Mouse (Mus musculus): Measurements from ENCODE around the gene Rabggtb. TPM values are rescaled to one million over a fixed set of nuclear protein-coding genes. Genes with fewer than 3 reads are reported as not detected.
A peak's percentile ranks its signal among the peaks of the same experiment; 100 is the strongest.

Rabggtb gene
- polyA plus RNA-seq, 1 experiment, result 50.9 TPM

DNA sequence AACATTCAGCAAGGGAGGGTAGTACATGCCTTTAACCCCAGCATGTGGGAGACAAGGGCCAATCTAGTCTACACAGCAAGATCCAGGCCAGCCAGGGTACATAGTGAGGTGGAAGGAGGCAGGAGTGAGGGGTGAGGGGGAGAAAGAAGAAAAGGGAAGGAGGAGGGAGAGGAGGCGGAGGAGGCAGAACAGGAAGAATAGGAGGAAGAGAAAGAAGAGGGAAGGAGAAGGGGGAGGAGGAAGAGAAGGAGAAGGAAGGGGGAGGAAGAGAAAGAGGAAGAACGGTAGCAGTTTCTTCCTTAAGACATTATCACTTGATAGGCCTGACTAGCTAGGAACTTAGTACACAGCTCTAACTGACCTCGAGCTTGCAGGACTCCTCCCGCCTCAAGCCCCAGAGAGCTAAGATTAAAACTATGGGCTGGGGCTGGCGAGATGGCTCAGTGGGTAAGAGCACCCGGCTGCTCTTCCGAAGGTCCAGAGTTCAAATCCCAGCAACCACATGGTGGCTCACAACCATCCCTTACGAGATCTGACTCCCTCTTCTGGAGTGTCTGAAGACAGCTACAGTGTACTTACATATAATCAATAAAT lies 23.5 kb downstream of the Rabggtb start:
- Histone ChIP-seq H3K27ac (ENCODE audit: insufficient read depth, low read depth, low read length) (no peak overlapping the region), H3K4me1 (ENCODE audit: control insufficient read depth, insufficient read depth, low read length) (no peaks in the 10 kb centered on the region), H3K4me3 (ENCODE audit: insufficient read depth, low read depth, low read length) (no peak overlapping the region), H3K27me3 (replicated peaks; ENCODE audit: control insufficient read depth, insufficient read depth, low read length) (no peaks in the 10 kb centered on the region), H3K36me3 (ENCODE audit: control insufficient read depth, insufficient read depth, low read length) (no peaks in the 10 kb centered on the region)
- 75% methylated on average over 8 of the region's 8 CpGs for WGBS
- TF ChIP-seq CTCF (conservative IDR thresholded peaks at IDR 0.05; ENCODE audit: insufficient read depth, insufficient read length, low read depth, low read length), result no peak
- no peak for TF ChIP-seq POLR2A (IDR thresholded peaks at IDR 0.05; ENCODE audit: low read depth, low read length)
- no peak for DNase-seq

DNA sequence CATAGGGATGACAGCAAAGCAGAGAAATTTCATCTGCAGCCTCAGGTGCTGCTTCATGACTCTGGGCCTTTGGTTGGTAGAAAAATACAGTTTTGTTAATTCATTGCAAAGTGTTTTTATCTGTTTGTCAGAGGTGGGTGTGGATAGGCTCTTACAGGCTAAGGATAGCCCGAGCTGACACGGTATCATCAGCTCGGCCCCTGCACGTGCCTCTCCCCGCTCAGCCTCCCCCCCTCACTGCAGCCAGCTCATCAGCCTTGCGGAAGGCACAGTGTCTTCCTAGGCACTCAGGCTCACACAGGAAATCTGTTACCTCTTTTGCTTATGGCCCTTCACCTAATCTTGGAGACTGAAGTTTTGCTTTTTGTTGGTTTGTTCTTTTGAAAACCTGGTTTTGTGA lies 24.7 kb downstream of the Rabggtb start:
- TF ChIP-seq POLR2A (IDR thresholded peaks at IDR 0.05; ENCODE audit: low read depth, low read length) (no peak), CTCF (conservative IDR thresholded peaks at IDR 0.05; ENCODE audit: insufficient read depth, insufficient read length, low read depth, low read length) (no peak)
- Histone ChIP-seq H3K4me3 (ENCODE audit: insufficient read depth, low read depth, low read length) (no peak overlapping the region), H3K4me1 (ENCODE audit: control insufficient read depth, insufficient read depth, low read length) (no peaks in the 10 kb centered on the region), H3K27me3 (replicated peaks; ENCODE audit: control insufficient read depth, insufficient read depth, low read length) (no peaks in the 10 kb centered on the region), H3K36me3 (ENCODE audit: control insufficient read depth, insufficient read depth, low read length) (no peaks in the 10 kb centered on the region), H3K27ac (ENCODE audit: insufficient read depth, low read depth, low read length) (no peak overlapping the region)
- DNase-seq, result no peak
- 87% methylated on average over 6 of the region's 6 CpGs for WGBS

GRCm38 (mm10) chr3:153886296-153886695 lies 26.5 kb downstream of the Rabggtb start:
- no peak overlapping the region for H3K4me3 ChIP-seq (ENCODE audit: insufficient read depth, low read depth, low read length)
- TF ChIP-seq CTCF (conservative IDR thresholded peaks at IDR 0.05; ENCODE audit: insufficient read depth, insufficient read length, low read depth, low read length) (no peak; the same call in 1 of the 2 replicates), POLR2A (IDR thresholded peaks at IDR 0.05; ENCODE audit: low read depth, low read length) (no peak)
- peak; percentile 37 for DNase-seq
- H3K27ac ChIP-seq (ENCODE audit: insufficient read depth, low read depth, low read length), result no peak overlapping the region
- H3K27me3 ChIP-seq (replicated peaks; ENCODE audit: control insufficient read depth, insufficient read depth, low read length), result no peaks in the 10 kb centered on the region
- no peaks in the 10 kb centered on the region for H3K36me3 ChIP-seq (ENCODE audit: control insufficient read depth, insufficient read depth, low read length)
- H3K4me1 ChIP-seq (ENCODE audit: control insufficient read depth, insufficient read depth, low read length), result no peaks in the 10 kb centered on the region

DNA sequence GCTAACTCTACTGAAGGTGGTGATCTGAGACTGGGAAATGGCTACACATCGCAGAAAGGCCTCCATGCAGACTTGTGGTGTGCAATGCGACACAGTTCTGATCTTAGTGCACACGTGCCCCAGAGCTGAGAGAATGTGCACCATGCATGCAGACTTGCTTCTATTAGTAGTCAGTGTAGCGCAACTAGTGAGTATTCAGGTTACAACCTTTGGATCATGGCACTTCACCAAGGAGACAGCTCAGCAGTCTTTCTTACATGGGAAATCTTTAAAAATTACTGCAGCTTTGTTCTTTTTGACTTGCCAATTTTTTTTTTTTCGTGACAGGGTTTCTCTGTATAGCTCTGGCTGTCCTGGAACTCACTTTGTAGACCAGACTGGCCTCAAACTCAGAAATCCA lies 41.4 kb downstream of the Rabggtb start:
- H3K4me3 ChIP-seq (ENCODE audit: insufficient read depth, low read depth, low read length), result no peak overlapping the region
- no peaks in the 10 kb centered on the region for H3K36me3 ChIP-seq (ENCODE audit: control insufficient read depth, insufficient read depth, low read length)
- TF ChIP-seq POLR2A (IDR thresholded peaks at IDR 0.05; ENCODE audit: low read depth, low read length) (no peak), CTCF (conservative IDR thresholded peaks at IDR 0.05; ENCODE audit: insufficient read depth, insufficient read length, low read depth, low read length) (no peak)
- H3K27me3 ChIP-seq (replicated peaks; ENCODE audit: control insufficient read depth, insufficient read depth, low read length), result no peaks in the 10 kb centered on the region
- H3K27ac ChIP-seq (ENCODE audit: insufficient read depth, low read depth, low read length), result no peak overlapping the region
- peaks cover 8% of the 10 kb centered on the region for H3K4me1 ChIP-seq (ENCODE audit: control insufficient read depth, insufficient read depth, low read length)
- peak; percentile 90 for DNase-seq
- 51% methylated on average over 5 of the region's 5 CpGs for WGBS

DNA sequence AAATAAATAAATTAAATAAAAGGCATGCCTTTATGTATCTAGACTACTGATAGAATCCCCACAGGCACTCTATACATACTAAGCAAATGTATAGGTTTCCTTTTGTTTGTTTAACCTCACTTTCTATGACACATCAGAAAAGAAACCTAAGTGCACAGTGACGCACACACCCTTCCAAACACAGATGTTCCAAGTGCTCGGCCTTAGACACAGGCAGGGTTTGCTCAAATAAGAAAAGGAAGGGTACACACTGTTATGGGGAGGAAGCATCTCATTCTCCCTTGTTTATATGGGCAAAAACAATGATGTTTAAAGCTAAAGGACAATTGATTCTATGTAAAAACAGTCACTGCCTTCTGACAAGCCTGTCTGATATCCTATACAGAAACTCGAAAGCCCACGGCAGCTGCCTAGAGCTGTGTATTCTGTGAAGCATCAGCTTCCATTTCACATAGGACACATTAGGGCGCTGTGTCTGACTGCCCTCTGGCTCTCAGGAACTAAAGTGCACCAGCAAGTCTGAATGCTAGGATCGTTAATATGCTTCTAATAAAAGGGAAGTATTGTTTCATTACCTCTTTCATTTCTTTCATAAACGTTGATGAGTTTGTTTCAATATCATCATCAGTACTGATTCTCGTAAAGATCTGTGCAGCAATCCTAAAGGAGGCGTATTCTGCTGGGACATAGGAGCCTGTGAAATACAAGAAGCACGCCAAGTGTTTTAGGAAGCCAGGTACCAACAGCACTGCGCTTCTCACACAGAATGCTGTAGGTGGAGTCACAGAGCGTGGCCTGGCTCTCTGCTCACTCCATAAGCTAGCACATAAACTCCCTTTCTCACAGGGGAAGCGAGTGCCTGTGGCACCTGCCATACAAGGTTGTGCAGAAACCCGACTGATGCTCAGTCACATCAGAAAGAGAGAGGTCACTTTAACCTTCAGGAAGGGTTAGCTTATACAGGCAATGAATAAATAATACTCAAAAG lies 45.4 kb downstream of the Rabggtb start:
- no peaks in the 10 kb centered on the region for H3K27me3 ChIP-seq (replicated peaks; ENCODE audit: control insufficient read depth, insufficient read depth, low read length)
- DNase-seq, result no peak
- 68% methylated on average over 14 of the region's 14 CpGs for WGBS
- TF ChIP-seq POLR2A (IDR thresholded peaks at IDR 0.05; ENCODE audit: low read depth, low read length), result no peak
- TF ChIP-seq CTCF (conservative IDR thresholded peaks at IDR 0.05; ENCODE audit: insufficient read depth, insufficient read length, low read depth, low read length), result no peak
- no peak overlapping the region for H3K27ac ChIP-seq (ENCODE audit: insufficient read depth, low read depth, low read length)
- peaks cover 8% of the 10 kb centered on the region for H3K4me1 ChIP-seq (ENCODE audit: control insufficient read depth, insufficient read depth, low read length)
- no peak overlapping the region for H3K4me3 ChIP-seq (ENCODE audit: insufficient read depth, low read depth, low read length)
- H3K36me3 ChIP-seq (ENCODE audit: control insufficient read depth, insufficient read depth, low read length), result no peaks in the 10 kb centered on the region

GRCm38 (mm10) chr3:153864636-153865429 lies 48.0 kb downstream of the Rabggtb start:
- H3K27ac ChIP-seq (ENCODE audit: insufficient read depth, low read depth, low read length), result no peak overlapping the region
- no peak for TF ChIP-seq POLR2A (IDR thresholded peaks at IDR 0.05; ENCODE audit: low read depth, low read length)
- TF ChIP-seq CTCF (conservative IDR thresholded peaks at IDR 0.05; ENCODE audit: insufficient read depth, insufficient read length, low read depth, low read length), result no peak
- H3K4me1 ChIP-seq (ENCODE audit: control insufficient read depth, insufficient read depth, low read length), result no peaks in the 10 kb centered on the region
- H3K27me3 ChIP-seq (replicated peaks; ENCODE audit: control insufficient read depth, insufficient read depth, low read length), result no peaks in the 10 kb centered on the region
- 80% methylated on average over 4 of the region's 4 CpGs for whole genome bisulfite sequencing
- DNase-seq, result no peak
- H3K36me3 ChIP-seq (ENCODE audit: control insufficient read depth, insufficient read depth, low read length), result no peaks in the 10 kb centered on the region
- H3K4me3 ChIP-seq (ENCODE audit: insufficient read depth, low read depth, low read length), result no peak overlapping the region
